Mouse (Mus musculus): ENCODE measurements around the gene Frmpd4. TPM values are rescaled to one million over a fixed set of nuclear protein-coding genes. Genes with fewer than 3 reads are reported as not detected.

Gene Frmpd4
- polyA plus RNA-seq (2017; shearing (Covaris generic)): under 1 TPM in 1 of 3 experiments, not detected in 2; 0.12 TPM

DNA sequence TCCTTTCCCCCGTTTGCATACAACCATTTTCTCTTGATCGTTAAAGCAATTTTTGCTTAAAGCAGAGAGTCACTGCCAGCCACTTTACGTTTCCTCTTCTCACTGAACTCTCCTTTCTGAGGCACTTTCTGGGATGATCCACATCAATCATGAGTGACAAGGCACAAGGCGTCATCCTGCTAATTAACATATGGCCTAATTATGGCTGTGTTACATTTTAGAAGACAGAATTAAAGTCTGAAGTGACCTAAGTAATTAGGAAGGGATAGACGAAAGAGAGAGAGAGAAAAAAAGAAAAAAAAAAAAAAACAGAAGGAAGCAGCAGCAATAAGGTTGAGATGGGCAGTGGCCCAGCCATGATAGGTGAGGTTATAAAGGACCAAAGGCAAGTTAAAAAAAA lies at the start of gene Frmpd4:
Gene Frmpd4, minus strand, starts transcription at position 101 of the 400 bp plus-strand sequence.
- ATAC-seq: no peak

DNA sequence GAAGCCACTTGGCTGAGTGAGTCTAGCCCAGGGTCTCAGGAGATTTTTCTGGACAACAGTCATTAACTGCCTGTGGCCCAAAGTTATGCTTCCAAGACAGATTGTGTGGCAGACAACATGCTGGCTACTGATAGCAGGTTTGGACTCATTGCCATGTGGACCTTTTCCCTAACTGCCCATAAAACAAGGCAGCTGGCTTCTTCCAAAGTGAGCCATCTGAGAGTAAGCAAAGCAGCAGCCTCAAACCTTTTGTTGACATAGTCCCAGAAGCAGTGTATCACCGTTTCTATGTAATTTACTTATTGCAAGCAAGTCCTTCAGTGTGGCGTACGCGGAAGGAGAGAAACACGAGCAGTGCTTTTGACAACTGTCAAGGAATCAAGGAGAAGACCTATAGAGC lies 18.2 kb upstream of the Frmpd4 start:
- ATAC-seq: no peak

DNA sequence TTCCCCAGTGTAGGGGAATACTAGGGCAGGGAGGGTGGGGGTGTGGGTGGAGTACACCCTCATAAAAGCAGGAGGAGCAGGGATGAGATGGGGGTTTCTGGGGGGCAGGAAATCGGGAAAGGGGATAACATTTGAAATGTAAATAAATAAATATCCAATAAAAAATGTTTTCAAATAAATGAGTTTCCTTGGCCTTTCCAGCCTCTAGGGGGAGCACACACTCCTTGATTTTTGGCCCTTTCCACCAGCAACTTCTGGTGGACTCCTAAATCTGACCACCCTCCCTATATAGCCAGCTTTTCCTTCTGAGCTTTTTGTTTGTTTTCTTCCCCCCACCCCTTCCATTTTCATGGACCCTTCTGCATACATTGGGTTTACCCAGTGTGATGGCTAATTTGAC lies 7.3 kb upstream of the Frmpd4 start:
- no peak for ATAC-seq

DNA sequence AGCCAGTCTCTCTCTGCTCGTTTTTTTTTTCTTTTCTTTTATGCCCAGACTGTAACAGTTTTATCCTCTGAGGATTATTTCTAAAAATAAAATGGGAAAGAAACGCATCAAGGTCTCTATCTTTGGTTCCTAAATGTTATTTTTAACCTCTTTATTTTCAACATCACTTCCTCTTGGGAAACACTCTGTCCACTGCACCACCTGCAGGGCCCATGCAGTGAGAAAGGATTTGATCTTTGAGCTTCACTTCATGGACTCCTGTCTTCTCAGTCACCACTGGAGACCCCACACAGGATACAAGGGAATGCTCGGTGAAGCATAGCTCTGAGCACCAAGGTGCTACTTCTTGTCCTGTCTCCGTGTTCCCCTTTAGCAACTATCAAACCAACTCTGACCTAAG lies 5.2 kb downstream of the Frmpd4 start:
- no peak for ATAC-seq

DNA sequence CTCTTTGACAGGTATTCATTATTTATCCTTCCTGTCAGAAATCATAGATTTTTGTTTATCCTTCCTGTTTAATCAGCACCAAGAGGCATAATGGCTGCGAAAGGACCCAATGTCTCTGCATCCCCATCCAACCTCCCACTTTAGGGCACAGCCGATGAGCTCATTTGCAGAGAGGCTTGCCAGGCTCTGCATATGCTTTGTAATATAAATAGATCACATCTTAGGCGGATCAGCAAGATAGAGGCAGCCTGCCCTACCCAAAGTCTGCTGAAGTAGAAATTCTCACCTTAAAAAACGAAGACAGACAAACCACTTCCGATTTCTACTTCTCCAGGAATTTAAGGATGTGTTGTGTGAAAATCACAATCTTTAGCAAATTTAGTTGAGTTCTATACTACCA lies 7.8 kb downstream of the Frmpd4 start:
- ATAC-seq: no peak

DNA sequence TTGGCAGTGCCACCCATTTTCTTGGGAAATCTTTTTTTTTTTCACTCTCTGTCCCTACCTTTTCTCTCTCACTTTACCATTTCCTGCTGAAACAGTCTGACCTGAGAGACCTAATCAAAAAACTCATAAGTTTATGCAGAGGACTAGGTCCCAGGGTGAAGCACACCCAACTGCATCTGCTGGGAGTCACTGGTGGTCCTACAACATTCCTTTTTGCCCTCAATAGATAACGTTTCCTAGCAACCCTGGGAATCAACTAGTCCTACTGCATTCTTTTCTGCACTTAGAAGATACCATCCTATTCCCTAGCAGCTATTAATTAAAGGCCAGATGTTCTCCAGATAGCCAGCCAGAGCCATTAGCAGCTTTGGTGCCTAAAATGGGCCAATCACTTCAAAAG lies 71.8 kb downstream of the Frmpd4 start:
- ATAC-seq: no peak

DNA sequence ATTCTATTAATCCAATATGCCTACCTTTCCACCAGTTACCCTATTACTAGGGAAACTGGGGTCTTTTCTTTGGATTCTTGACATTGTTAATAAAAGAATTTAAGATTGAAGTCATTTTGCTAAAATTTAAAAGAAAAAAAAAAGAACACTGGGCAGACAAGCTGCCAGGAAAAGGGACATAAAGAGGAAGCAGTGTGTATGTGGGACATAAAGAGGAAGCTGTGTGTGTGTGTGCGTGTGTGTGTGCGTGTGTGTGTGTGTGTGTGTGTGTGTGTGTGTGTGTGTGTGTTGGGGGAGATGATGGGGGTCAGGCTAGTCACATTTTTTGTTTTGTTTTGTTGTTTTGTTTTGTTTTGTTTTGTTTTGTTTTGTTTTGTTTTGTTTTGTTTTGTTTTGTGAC lies 121.8 kb downstream of the Frmpd4 start:
- no peak for ATAC-seq

DNA sequence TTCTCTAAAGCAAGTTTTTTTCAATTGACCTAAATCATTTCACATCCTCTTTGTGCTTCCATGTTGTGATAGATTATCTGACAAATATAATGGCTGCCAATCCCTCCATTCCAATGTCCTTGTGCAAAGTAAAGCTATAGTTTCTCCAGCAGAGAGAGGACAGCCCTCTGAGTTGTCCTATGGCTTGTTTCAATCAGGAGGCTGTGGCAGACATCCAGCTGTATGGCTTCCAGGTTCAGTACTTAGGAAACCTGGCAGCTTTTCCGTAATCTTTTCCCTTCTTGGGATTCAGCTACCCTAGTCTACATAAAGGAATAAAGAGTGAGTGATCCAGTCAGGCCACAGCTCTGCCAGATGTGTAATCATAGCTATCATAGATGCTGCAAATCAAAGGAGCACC lies 145.8 kb downstream of the Frmpd4 start:
- no peak for ATAC-seq

DNA sequence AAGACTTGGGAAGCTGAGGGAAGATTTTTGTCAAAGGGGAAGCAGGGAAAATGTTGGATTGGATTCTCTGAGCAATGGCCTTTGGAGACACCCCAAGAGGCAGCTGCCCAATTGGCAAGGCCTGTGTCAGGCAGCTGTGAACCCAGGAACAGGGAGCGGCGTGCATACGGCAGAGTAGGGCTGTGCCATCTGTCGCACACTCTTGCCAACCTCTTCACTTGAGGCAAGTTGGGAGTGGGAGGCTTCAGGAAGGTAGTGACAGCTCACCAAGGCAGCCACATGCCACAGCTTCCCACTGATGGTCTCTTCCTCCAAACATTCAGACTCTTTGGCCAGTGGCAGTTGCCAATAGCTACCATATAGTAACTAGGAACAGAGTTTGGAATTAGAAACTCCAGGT lies 147.2 kb downstream of the Frmpd4 start:
- ATAC-seq: no peak

DNA sequence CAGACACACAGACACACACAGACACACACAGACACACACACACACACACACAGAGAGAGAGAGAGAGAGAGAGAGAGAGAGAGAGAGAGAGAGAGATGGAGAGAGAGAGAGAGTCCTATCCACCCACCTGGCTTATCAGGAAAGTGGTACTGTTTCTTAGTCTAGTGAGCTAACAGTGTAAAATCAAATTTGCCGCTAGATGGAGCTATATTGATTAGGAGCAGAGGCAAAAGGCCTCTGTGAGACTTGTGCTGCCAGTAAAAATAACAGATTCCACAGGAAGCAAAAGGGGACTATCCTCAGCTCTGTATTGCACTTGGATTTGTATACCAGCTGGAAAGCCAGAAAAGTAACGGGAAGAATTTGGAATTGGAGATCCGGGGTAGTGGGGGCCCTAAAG lies 161.6 kb downstream of the Frmpd4 start:
- ATAC-seq: no peak

DNA sequence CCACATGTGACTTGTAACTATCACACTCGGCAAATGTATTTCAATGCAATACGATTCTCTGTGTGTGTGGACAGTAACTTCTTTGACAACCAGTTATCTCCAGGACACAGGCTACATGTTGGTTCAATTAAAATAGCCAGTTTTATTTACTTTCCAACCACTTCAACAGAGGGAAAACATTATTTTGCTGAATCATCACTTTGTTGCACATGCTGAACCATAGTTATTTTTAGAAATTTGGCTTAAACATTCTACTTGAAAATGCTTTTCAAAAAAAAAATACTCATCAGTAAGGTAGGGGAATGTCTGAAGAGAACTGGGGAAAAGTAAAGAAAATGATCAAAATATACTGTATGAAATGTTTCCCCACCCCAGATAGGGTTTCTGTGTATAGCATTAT lies 173.5 kb downstream of the Frmpd4 start:
- ATAC-seq: no peak

DNA sequence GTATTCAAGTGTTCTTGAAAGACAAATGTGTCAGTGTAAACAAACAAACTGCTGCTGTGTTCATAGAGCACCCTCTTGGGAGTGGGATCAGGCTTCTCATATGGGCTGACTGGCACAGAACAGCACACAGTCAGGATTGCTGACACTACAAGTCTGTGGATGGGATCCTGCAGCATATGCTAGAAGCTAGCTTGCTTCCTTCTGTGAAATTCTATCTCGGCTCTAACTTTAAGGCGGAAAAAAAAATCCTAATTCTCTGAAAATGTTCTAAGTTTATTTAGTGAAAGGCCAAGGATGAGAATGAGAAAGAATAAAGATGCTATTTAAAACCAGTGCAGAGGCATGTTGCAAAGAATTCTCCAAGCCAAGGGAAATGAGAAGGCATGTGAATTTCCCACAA lies 226.6 kb downstream of the Frmpd4 start:
- ATAC-seq: no peak

DNA sequence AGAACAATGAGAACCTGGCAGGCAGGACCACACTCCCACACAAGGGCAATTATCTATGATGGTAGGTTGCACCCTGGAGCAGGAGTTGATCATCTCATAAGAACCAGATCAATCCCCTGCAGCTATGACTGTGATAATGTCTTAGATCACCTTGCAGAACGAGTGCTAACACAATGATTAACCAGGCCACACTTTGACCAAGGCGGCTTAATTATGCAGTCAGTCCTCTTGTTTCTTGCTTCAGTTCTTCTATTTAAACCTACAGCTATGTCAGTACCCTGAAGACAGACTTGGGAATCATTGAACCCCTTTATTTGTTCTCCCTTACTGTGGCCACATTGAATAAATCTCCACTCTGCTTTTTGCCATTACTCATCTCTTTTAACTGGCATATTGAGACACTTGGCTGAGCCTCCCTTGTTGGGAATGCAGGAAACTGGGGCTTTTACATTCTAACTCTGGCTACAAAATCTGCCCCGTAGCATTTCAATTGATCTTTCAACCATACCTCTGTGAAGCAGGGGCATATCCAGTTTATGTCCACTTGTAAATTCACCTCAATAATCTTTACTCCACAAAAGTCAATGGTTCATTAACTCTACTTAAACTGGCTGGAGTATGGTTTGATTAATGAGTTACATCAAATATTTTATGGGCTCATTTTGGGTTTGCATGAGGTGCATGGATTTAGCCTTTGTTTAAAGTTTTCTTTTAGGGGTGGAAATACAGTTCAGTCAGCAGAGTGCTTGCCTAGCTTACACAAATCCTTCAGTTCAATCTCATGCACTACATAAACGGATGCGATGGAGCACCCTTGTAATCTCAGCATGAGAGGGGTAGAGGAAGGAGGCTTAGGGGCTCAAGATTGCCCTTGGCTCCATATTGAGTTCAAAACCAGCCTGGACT lies 227.5 kb downstream of the Frmpd4 start:
- no peak for ATAC-seq

DNA sequence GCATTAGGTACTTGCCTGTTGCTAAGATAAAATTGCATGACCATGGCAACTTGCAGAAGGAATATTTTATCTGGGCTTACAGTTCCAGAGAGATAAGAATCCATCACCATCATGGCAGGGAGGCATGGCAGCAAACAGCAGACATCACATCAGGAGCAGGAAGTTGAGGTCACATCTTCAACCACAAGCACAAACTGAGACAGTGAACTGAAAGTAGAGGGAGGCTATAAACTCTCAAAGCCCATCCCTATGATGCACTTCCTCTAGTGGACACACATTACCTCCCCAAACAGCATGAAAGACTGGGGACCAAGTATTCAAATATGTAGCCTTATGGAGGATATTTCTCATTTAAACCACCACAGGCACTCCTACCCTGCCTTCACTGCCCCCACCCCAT lies 238.8 kb downstream of the Frmpd4 start:
- no peak for ATAC-seq

DNA sequence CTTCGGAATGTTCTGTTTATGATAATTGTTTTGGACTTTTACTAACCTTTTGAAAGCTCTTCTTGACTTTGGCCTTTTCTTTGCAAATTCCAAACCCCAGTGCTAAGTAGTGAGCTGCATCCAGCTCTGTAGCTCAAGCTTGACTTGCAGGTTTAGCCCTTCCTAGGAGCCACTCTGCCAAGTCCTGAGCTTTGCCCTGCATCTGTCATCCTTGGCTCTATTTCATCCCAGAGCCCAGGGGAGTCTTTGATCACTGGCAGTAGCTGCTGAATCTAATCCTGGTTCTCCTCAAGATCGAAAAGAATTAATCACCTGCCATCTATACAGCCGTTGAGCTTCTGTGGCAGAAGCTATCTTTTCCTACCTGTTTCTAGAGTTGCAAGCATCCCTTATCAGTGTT lies 251.9 kb downstream of the Frmpd4 start:
- no peak for ATAC-seq

DNA sequence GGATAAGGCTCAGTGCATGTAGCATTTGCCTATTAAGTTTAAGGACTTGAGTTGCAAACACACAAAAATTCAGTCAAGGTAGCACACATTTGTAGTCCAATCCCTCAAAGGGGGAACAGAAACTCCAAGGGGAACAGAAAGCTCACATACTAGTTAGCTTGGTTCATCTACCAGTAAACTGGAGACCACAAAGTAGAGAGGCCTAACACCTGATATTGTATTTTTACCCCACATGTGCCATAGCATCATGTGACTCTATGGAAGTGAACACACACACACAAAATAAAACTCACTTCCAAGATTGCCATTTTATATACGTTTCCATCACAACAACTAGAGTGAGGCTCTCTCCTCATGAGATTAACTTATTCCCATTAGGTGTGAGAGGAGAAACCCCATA lies 264.9 kb downstream of the Frmpd4 start:
- ATAC-seq: no peak

DNA sequence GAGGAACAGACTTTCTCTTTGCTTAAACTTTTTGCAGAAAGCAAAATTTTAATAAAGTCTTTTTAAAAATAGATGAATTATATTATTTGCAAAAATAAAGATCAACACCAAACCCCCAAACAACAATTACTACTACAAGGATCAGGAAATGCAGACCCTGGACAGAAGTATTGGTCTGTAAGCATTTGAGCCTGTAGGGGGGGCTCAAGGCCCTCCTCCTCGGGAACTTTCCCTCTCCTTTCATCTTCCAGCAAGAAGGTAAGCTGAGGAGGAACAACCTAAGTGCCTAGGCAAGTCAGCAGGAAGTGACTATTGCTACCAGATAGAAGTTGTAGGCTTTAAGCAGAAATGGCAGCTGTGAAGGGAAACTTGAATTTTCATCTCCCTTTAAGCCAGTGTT lies 266.9 kb downstream of the Frmpd4 start:
- no peak for ATAC-seq

DNA sequence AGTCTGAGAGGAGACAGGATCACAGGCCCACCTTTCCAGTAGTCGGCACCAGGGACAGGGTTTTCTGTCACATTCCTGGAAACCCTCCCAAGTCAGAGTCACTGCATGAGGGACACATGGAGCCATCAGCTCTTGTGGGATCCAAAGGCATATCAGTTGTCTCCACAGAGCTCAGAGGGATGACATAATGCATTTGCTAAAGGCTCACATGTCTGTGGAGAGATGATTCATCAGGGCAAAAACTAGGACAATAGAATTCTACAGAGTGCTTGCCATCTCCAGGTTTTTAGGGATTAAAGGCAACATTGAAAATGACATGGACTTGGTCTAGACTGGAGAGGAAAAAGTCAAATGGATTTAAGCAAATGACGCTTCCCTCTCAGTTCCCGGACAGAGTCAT lies 284.5 kb downstream of the Frmpd4 start:
- ATAC-seq: no peak

DNA sequence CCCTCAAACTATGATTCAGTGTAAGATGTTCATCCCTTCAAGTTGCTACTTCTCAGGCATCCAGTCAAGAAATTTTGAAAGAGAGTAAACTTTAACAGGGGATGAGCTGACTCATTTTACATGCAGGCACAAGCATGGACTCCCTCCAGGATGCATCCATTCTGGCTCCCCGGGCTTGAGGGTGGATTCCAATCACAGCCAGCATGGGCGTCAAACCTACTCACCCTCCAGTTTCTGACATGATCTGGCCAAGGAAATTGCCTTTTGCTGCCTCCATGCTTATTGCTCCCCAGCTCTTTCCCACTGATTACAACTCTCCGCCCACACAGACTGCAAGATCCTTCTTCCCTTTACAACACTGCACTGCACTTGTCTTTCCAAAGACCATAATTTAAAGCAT lies 370.0 kb downstream of the Frmpd4 start:
- no peak for ATAC-seq

DNA sequence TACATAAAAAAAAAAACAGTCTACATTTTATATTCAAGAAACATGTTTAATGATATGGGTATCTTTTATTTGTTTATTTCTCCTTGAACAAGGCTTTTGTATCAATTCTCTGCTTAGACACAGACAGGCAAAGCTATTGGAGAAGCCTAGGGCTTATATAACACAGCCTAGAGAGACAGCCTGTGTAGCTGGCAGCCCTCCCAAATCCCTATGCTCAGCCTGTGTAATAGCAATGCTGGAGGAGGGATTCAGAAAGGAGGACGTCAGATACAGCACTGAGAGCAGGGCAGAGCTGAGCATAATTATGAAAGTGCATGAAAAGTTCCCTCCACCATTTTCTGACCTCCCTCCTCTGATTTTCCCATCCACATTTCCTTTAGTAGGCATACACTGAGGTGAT lies 385.1 kb downstream of the Frmpd4 start:
- ATAC-seq: no peak

DNA sequence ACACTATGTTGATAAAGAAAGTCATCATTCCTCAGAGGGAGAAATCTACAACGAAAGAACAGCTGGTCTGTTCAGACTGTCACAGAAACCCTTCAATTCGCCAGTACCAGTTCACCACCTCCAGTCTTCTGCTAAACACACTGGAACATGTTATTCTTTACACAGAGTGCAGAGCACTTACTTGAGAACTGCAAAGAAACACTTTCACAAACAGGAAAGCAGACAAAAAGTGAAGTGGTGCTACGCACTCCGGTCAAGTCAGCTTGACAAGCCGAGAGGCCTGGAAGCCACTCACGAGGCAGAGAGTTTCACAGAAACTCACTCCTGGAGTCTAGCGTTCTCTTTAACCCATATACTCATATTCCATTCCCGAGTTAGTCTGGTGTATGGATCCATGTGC lies 387.5 kb downstream of the Frmpd4 start:
- ATAC-seq: no peak

DNA sequence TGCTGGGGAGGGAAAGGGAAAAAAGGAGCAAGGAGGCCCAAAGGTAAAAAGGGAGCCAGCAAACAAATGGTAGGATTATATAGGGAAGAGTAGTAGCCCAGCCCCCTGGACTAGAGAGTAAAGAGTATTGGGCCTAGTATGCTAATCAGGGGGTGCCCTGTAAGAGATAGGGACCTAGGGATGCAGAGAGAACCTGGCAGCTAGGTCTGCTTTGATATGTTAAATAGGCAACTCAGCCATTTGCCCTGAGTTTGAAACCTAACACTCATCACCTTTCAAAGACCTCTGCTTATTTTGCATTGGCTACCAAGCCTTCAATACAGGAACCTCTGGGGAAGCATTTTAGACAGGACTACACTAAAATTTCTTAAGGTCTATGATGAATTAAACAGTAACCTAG lies 414.0 kb downstream of the Frmpd4 start:
- no peak for ATAC-seq

DNA sequence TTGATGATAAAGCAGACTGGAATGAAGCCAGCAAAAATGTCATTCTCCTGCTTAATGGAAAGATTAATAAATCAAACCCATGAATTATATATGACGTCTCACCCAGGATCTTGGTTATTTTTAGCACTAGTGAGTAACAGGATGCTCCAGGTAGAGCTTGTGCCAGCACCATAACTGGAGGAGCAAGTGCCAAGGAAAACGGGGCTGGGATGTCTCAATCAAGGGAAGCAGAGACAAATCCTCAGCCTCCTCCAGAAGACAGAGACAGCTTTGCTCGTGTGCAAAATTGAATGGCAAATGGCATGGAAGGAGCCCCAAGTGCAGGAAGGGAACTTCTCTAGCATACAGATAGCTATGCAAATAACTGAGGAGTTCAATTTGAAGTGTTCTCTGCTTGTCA lies 418.2 kb downstream of the Frmpd4 start:
- no peak for ATAC-seq

DNA sequence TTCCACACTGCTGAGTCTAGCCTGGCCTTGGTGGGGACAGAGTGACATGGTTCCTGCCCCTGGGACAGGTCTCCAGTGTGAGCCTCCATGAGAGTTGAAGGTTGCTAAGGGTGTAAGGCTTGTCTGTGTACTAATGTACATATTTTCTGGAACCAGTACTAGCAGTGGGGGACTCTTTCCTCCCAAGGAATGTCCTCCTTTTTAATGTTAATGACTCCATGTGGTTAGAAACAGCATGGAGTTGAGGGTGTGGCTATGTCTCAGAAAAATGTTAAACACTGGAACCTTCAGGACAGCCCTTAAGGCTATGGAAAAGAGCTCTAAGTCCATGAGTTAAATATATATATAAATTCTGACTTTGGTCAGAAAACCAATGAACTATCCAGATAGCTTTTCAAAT lies 436.0 kb downstream of the Frmpd4 start:
- ATAC-seq: no peak

DNA sequence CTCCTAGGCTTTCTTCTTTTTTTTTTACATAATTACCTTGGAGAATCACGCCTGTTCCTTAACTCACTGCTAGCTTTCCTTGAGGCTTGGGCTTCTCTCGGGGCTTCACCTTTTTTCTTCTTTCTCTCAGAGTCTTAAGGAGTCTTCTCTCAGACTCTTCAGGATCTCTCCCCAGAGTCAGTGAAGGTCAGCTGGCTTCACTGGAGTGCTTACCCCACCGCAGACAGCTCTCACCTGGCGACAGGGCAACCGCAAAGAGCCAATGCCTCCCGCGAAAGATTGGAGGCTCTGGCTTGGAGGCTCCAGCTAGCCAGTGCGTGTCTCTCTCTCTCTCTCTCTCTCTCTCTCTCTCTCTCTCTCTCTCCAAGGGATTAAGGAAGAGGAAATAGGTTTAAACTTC lies 453.0 kb downstream of the Frmpd4 start:
- ATAC-seq: no peak
